8 mouse cellular contexts compared by ENCODE assay signal in the genomic region with DNA sequence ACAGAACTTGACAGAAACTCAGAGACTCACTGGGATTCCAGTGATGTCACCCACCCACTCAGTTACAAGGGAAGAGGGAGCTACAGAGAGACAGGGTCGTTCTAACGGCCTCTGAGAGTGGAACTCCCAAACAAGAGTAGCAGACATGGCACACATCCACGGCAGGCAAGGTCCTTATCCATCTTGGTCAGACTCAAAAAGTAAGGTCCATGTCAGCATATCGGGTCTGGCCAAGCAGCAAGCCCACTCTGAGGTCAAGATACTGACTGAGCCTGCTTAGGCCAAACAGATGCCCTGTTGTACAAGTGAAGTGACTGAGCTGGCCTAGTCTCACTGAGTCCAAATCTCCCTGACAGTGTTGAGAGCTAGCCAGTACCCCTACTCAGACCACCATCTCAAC. TPM values are rescaled to one million over a fixed set of nuclear protein-coding genes. Genes with fewer than 3 reads are reported as not detected.
A peak's percentile ranks its signal among the peaks of the same experiment; 100 is the strongest.
DNase-seq lines count a peak whose midpoint lies in the region; ATAC-seq and TF ChIP-seq lines count a peak whose summit lies in the region.

No protein-coding gene starts in this region.

- H3K4me2 ChIP-seq in limb, embryonic 14.5 days (replicated peaks; ENCODE audit: low read depth, low read length, severe bottlenecking): peak overlapping the region; percentile 68
- peak overlapping the region; percentile 79 for H3K4me2 ChIP-seq in stomach, embryonic 14.5 days (replicated peaks; ENCODE audit: low read depth, low read length)

- WGBS in limb, embryonic 14.5 days: 46% methylated on average over 4 of the region's 4 CpGs
- WGBS in stomach, embryonic 14.5 days: 33% methylated on average over 4 of the region's 4 CpGs

- ATAC-seq in megakaryocyte, adult 5-6 weeks (ENCODE audit: poor library complexity, severe bottlenecking): no peak
- ATAC-seq in limb, embryonic 14.5 days (ENCODE audit: low FRiP score, low read depth): no peak
- ATAC-seq in stomach, embryonic 14.5 days (ENCODE audit: insufficient number of reproducible peaks, insufficient read depth, low FRiP score, low read depth): no peak
- no peak for ATAC-seq in monocyte, adult 5-6 weeks (replicated peaks; ENCODE audit: insufficient number of reproducible peaks, low FRiP score, low TSS enrichment, poor library complexity, severe bottlenecking)

- no peak for TF ChIP-seq POLR2A in limb, embryonic 14.5 days (IDR thresholded peaks at IDR 0.05; ENCODE audit: borderline replicate concordance, extremely low read depth, insufficient read depth, insufficient read length)

- peaks cover 83% of the 10 kb centered on the region for H3K36me3 ChIP-seq in megakaryocyte, embryonic 14.5 days (replicated peaks; ENCODE audit: low read length)
- peaks cover 36% of the 10 kb centered on the region for H3K36me3 ChIP-seq in limb, embryonic 14.5 days (ENCODE audit: control insufficient read depth, insufficient read depth, low read length)
- H3K36me3 ChIP-seq in stomach, embryonic 14.5 days (ENCODE audit: control insufficient read depth, insufficient read depth, low read length): peaks cover 25% of the 10 kb centered on the region

- peaks cover 85% of the 10 kb centered on the region for H3K4me1 ChIP-seq in megakaryocyte, embryonic 14.5 days
- H3K4me1 ChIP-seq in limb, embryonic 14.5 days (ENCODE audit: control insufficient read depth, insufficient read depth, low read length): peaks cover 55% of the 10 kb centered on the region
- H3K4me1 ChIP-seq in stomach, embryonic 14.5 days (ENCODE audit: control insufficient read depth, insufficient read depth, low read length): peaks cover 39% of the 10 kb centered on the region

- peak overlapping the region; percentile 94 for H3K4me3 ChIP-seq in megakaryocyte, embryonic 14.5 days (replicated peaks)
- H3K4me3 ChIP-seq in limb, embryonic 14.5 days (replicated peaks; ENCODE audit: low read length): peak overlapping the region; percentile 43
- H3K4me3 ChIP-seq in stomach, embryonic 14.5 days (ENCODE audit: low read depth, low read length): peak overlapping the region; percentile 42; the same call in 1 of the 2 replicates

- H3K27me3 ChIP-seq in megakaryocyte, embryonic 14.5 days (replicated peaks): no peaks in the 10 kb centered on the region
- no peaks in the 10 kb centered on the region for H3K27me3 ChIP-seq in limb, embryonic 14.5 days (ENCODE audit: control insufficient read depth, insufficient read depth, low read length)
- H3K27me3 ChIP-seq in stomach, embryonic 14.5 days (ENCODE audit: control insufficient read depth, insufficient read depth, low read length): no peaks in the 10 kb centered on the region

- peak; percentile 58 to 59 for DNase-seq in cerebellum, postnatal 10 days
- no peak for DNase-seq in cerebellum, adult 8-10 months
- no peak for DNase-seq in limb, embryonic 14.5 days (ENCODE audit: low spot score)
- DNase-seq in gastrocnemius, postnatal 36 days: no peak

- no peaks in the 10 kb centered on the region for H3K9me3 ChIP-seq in megakaryocyte, embryonic 14.5 days
- no peaks in the 10 kb centered on the region for H3K9me3 ChIP-seq in limb, embryonic 14.5 days (ENCODE audit: control insufficient read depth, low read length)
- no peaks in the 10 kb centered on the region for H3K9me3 ChIP-seq in stomach, embryonic 14.5 days (ENCODE audit: control insufficient read depth, low read depth, low read length)

- peak overlapping the region; percentile 43; the same call in 1 of the 2 replicates for H3K27ac ChIP-seq in limb, embryonic 14.5 days (replicated peaks; ENCODE audit: low read depth, low read length)
- H3K27ac ChIP-seq in stomach, embryonic 14.5 days (ENCODE audit: low read length): peak overlapping the region; percentile 81; the same call in 1 of the 2 replicates

- intact Hi-C loops in gastrocnemius, postnatal 36 days (cut with DNase I): no loop called here

- H3K9ac ChIP-seq in limb, embryonic 14.5 days (ENCODE audit: low read depth, low read length, severe bottlenecking): peak overlapping the region; percentile 31
- H3K9ac ChIP-seq in stomach, embryonic 14.5 days (replicated peaks; ENCODE audit: low read depth, low read length): peak overlapping the region; percentile 4; the same call in 1 of the 2 replicates

RNA-seq across cellular contexts. Expression of a gene that starts 13.7 kb away (rescaled TPM):
- polyA plus RNA-seq in megakaryocyte, embryonic 14.5 days (2012; ENCODE audit: insufficient read depth, low replicate concordance): 138 and 188 TPM in 2 replicates
- total RNA-seq in megakaryocyte, adult 5-6 weeks (2015): 27.5 and 37.3 TPM in 2 replicates
- total RNA-seq in megakaryocyte, adult 5-6 weeks (2017): 27.6 and 43.3 TPM in 2 replicates
- polyA plus RNA-seq in limb, embryonic 14.5 days (2012; rRNA removed): 96.5 and 147 TPM in 2 replicates
- polyA plus RNA-seq in limb, embryonic 14.5 days (2014; fragmentation: Nextera tagmentation; extraction: Ambion mirVana): 77.1 and 80.7 TPM in 2 replicates
- 70.9 and 72.6 TPM in 2 replicates for polyA plus RNA-seq in stomach, embryonic 14.5 days (2014; fragmentation: Nextera tagmentation; extraction: Ambion mirVana)
- 10 to 100 TPM; 18.4 to 21.0 TPM for total RNA-seq in gastrocnemius, postnatal 36 days (2021)
- total RNA-seq in monocyte, adult 5-6 weeks (2017): 28.9 to 48.1 TPM (median 45.7 TPM) in 3 replicates

Comparison
In these comparisons a context has a peak if more than half of its experiments do, and no peak if none do; other contexts are left out.
1. DNase-seq: peak in cerebellum, postnatal 10 days (2 of 2); none in cerebellum, adult 8-10 months (single experiment), limb, embryonic 14.5 days (single experiment) and gastrocnemius, postnatal 36 days (0 of 2).
2. H3K4me3 ChIP-seq: peak in every context shown above with its lines; median percentile 94 in megakaryocyte, embryonic 14.5 days; 43 in limb, embryonic 14.5 days; 42 in stomach, embryonic 14.5 days.